Mouse (Mus musculus) gonadal fat pad, adult 2 months (tissue): ENCODE results near the gene Cdca3. TPM values are rescaled to one million over a fixed set of nuclear protein-coding genes. Genes with fewer than 3 reads are reported as not detected.

Experiments
- DNase-seq: peaks from one replicate; pipeline ENCODE4 v3.0.0-alpha.2; 2012; ENCODE audit warnings: low read depth
- polyA plus RNA-seq: library from polyadenylated mRNA; depleted of rRNA; stranded (reverse); fragments of >200 nt; gene quantifications from 2 replicates; pipeline ENCODE4 v1.2.3, GENCODE M21; 2012; rRNA removed

The Cdca3 gene
- polyA plus RNA-seq, 1 experiment, result 7.5 TPM

GRCm38 (mm10) chr6:124865766-124866362 lies 36.5 kb downstream of the Cdca3 start:
- DNase-seq, result no peak

GRCm38 (mm10) chr6:124866560-124866959 lies 37.2 kb downstream of the Cdca3 start:
- DNase-seq, result no peak

DNA sequence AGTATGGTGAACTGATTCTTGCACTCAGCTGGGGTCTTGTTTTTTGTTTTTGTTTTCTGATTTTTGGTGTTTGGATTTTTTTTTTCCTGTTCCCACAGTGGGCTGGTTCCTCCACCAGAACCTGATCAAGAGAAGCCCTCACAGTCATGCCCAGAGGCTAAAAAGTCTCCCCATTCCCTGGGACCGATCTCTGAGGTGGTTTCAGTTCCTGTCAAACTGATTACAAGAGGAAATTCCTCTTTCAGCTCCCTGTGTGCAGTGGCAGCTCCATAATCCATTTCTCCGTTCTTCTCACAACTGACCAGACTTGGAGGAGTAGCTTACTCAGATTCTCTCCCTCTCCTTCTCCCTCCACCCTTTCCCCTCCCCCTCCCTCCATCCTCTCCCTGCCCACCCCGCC lies 45.0 kb downstream of the Cdca3 start:
- DNase-seq, result no peak

DNA sequence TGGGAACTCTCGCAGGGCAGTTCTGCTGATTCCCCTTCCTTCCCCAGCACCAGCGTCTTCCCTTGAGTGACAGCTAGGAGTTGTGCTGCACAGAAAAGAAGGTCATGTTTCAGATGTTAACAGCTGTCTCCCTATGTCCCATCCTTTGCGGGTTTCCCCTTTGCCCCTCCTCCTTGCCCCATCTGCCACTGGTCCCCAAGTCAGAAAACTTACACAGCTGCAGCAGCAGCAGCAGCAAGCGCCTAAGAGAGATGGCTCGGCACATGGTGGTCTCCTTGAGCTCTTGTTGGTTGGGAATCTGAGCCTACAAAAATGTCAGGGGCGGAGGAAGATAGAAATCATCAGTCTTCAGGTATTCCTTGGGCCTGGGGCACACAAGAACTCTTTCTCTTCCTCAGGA lies 50.0 kb downstream of the Cdca3 start:
- no peak for DNase-seq

- no peak for DNase-seq
Observed at GRCm38 (mm10) chr6:124881821-124882220, 52.5 kb downstream of the Cdca3 start.

Other genes starting within 250 kb of the Cdca3 start
- gene C1s2, start 193.5 kb upstream of the Cdca3 start, polyA plus RNA-seq, result 2.1 and 2.5 TPM in 2 replicates
- gene Lpcat3, start 166.5 kb upstream of the Cdca3 start, polyA plus RNA-seq, result 141 and 147 TPM in 2 replicates
- gene Emg1, start 117.4 kb upstream of the Cdca3 start, polyA plus RNA-seq, result 43.6 and 44.2 TPM in 2 replicates
- gene Phb2, start 117.2 kb upstream of the Cdca3 start, polyA plus RNA-seq, result 131 and 138 TPM in 2 replicates
- gene Ptpn6, start 90.8 kb upstream of the Cdca3 start, polyA plus RNA-seq, result 24.2 and 25.2 TPM in 2 replicates
- gene Grcc10, start 88.2 kb upstream of the Cdca3 start, polyA plus RNA-seq, result 329 and 371 TPM in 2 replicates
- gene Gm45234, start 73.5 kb upstream of the Cdca3 start, polyA plus RNA-seq, result not detected in 2 replicates
- 22.4 and 55.8 TPM in 2 replicates for gene Atn1, start 73.0 kb upstream of the Cdca3 start, polyA plus RNA-seq
- 5.3 TPM in 2 replicates for gene Eno2, start 59.9 kb upstream of the Cdca3 start, polyA plus RNA-seq
- 3.1 and 4.6 TPM in 2 replicates for gene Lrrc23, start 49.8 kb upstream of the Cdca3 start, polyA plus RNA-seq
- gene Spsb2, start 20.9 kb upstream of the Cdca3 start, polyA plus RNA-seq, result 19.8 and 20.5 TPM in 2 replicates
- 494 and 839 TPM in 2 replicates for gene Tpi1, start 15.3 kb upstream of the Cdca3 start, polyA plus RNA-seq
- 107 and 120 TPM in 2 replicates for gene Usp5, start 63 bp upstream of the Cdca3 start, polyA plus RNA-seq
- gene Gnb3, start 10.7 kb downstream of the Cdca3 start, polyA plus RNA-seq, result 0.07 and 0.51 TPM in 2 replicates
- 21.4 and 24.2 TPM in 2 replicates for gene P3h3, start 28.2 kb downstream of the Cdca3 start, polyA plus RNA-seq
- 1.0 and 1.9 TPM in 2 replicates for gene Gpr162, start 34.4 kb downstream of the Cdca3 start, polyA plus RNA-seq
- 0.50 and 0.95 TPM in 2 replicates for gene Cd4, start 58.7 kb downstream of the Cdca3 start, polyA plus RNA-seq
- gene Lag3, start 82.2 kb downstream of the Cdca3 start, polyA plus RNA-seq, result 2.4 and 3.1 TPM in 2 replicates
- gene Ptms, start 90.6 kb downstream of the Cdca3 start, polyA plus RNA-seq, result 811 and 1,192 TPM in 2 replicates
- gene Mlf2, start 101.8 kb downstream of the Cdca3 start, polyA plus RNA-seq, result 363 and 367 TPM in 2 replicates
- 180 and 195 TPM in 2 replicates for gene Cops7a, start 136.0 kb downstream of the Cdca3 start, polyA plus RNA-seq
- gene Pianp, start 167.1 kb downstream of the Cdca3 start, polyA plus RNA-seq, result 1.3 and 2.0 TPM in 2 replicates
- gene Zfp384, start 179.6 kb downstream of the Cdca3 start, polyA plus RNA-seq, result 41.9 and 45.0 TPM in 2 replicates
- gene Ing4, start 210.2 kb downstream of the Cdca3 start, polyA plus RNA-seq, result 43.6 and 59.6 TPM in 2 replicates
- gene Acrbp, start 220.1 kb downstream of the Cdca3 start, polyA plus RNA-seq, result 16.2 and 18.2 TPM in 2 replicates
- gene Lpar5, start 238.4 kb downstream of the Cdca3 start, polyA plus RNA-seq, result 5.3 and 5.7 TPM in 2 replicates